Comparison of ENCODE assay signal across 16 mouse cellular contexts in the genomic region with DNA sequence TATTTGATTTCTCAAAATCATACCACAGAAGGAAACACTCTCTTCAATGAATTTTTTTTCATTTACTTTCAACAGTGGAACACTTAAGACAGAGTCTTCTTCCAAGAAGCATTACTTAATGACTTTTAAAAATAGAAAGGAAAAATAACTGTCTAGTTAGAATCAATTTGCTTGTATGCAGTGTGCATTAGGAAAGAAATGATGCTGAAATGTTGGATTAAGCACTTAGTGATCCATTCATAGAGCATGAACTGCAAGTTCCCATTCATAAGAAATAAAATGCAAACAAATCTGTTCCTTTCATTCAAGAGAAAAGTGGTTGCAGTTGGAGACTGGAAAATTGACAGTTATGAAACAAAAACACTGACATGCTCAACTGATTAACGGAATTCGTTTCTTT.
DNase-seq lines count a peak whose midpoint lies in the region; ATAC-seq and TF ChIP-seq lines count a peak whose summit lies in the region.
"Had no signal": no experiment of that assay in that cellular context is flagged by ENCODE, and none has a peak within 500 bp of the region (broad histone marks: within the 10 kb centered on the region; RNA-seq: fewer than 3 reads in every experiment).

No protein-coding gene starts in this region.

- H3K27ac ChIP-seq in forebrain, embryonic 16.5 days (ENCODE audit: low read length) = no peak overlapping the region
- H3K27ac ChIP-seq in forebrain, embryonic 10.5 days = no peak overlapping the region
- H3K27ac ChIP-seq: embryonic facial prominence, embryonic 10.5 days; embryonic facial prominence, embryonic 12.5 days; forebrain, embryonic 15.5 days had no signal

- TF ChIP-seq CTCF in brain, embryonic 14.5 days (IDR thresholded peaks at IDR 0.05; ENCODE audit: borderline replicate concordance, extremely low read depth, insufficient read depth, insufficient read length) = no peak

- no peaks in the 10 kb centered on the region for H3K4me1 ChIP-seq in forebrain, embryonic 16.5 days (replicated peaks; ENCODE audit: control insufficient read depth, insufficient read depth, low read length)
- no peaks in the 10 kb centered on the region for H3K4me1 ChIP-seq in forebrain, embryonic 10.5 days
- H3K4me1 ChIP-seq: embryonic facial prominence, embryonic 10.5 days; embryonic facial prominence, embryonic 12.5 days; forebrain, embryonic 15.5 days had no signal

- WGBS in forebrain, embryonic 16.5 days = 61% methylated on average over 2 of the region's 2 CpGs
- 96% methylated on average over 2 of the region's 2 CpGs for WGBS in forebrain, embryonic 10.5 days

- H3K4me2 ChIP-seq in forebrain, embryonic 16.5 days (ENCODE audit: low read length) = no peak overlapping the region
- H3K4me2 ChIP-seq: embryonic facial prominence, embryonic 12.5 days; forebrain, embryonic 15.5 days had no signal

- ATAC-seq in forebrain, embryonic 16.5 days = peak; percentile 59; the same call in 1 of the 2 replicates
- ATAC-seq: forebrain, embryonic 15.5 days had no signal

- H3K9me3 ChIP-seq in forebrain, embryonic 16.5 days (ENCODE audit: control insufficient read depth, low read length) = no peaks in the 10 kb centered on the region
- H3K9me3 ChIP-seq in forebrain, embryonic 10.5 days = no peaks in the 10 kb centered on the region
- H3K9me3 ChIP-seq: embryonic facial prominence, embryonic 10.5 days; embryonic facial prominence, embryonic 12.5 days; forebrain, embryonic 15.5 days had no signal

- no peaks in the 10 kb centered on the region for H3K27me3 ChIP-seq in forebrain, embryonic 16.5 days (replicated peaks; ENCODE audit: control insufficient read depth, insufficient read depth, low read length)
- H3K27me3 ChIP-seq in forebrain, embryonic 10.5 days (ENCODE audit: poor library complexity, severe bottlenecking) = no peaks in the 10 kb centered on the region
- H3K27me3 ChIP-seq: embryonic facial prominence, embryonic 12.5 days; forebrain, embryonic 15.5 days had no signal

- no peak for DNase-seq in forebrain, embryonic 10.5 days (ENCODE audit: extremely low spot score, low spot score)
- peak; percentile 8 for DNase-seq in brain, adult 2 months (ENCODE audit: low read depth, low spot score)
- peak; percentile 16 for DNase-seq in brain, embryonic 14.5 days (ENCODE audit: low read depth)
- DNase-seq in thymus, postnatal 14 days = no peak
- DNase-seq: adrenal gland, adult 8-10 months; adrenal gland, postnatal 14 days; adrenal gland, postnatal 36 days; cerebellum, adult 11-12 months; cerebellum, adult 2 months; cerebellum, adult 9-10 months; cerebellum, postnatal 10 days; cerebellum, postnatal 25 days had no signal

- no peak overlapping the region for H3K9ac ChIP-seq in forebrain, embryonic 16.5 days (replicated peaks; ENCODE audit: low read depth, low read length)
- H3K9ac ChIP-seq: embryonic facial prominence, embryonic 12.5 days; forebrain, embryonic 15.5 days had no signal

- H3K36me3 ChIP-seq in forebrain, embryonic 16.5 days (ENCODE audit: control insufficient read depth, insufficient read depth) = no peaks in the 10 kb centered on the region
- no peaks in the 10 kb centered on the region for H3K36me3 ChIP-seq in forebrain, embryonic 10.5 days (replicated peaks)
- H3K36me3 ChIP-seq: embryonic facial prominence, embryonic 10.5 days; embryonic facial prominence, embryonic 12.5 days; forebrain, embryonic 15.5 days had no signal

- no peak overlapping the region for H3K4me3 ChIP-seq in forebrain, embryonic 16.5 days (replicated peaks; ENCODE audit: low read length)
- H3K4me3 ChIP-seq in forebrain, embryonic 10.5 days = no peak overlapping the region
- H3K4me3 ChIP-seq: embryonic facial prominence, embryonic 10.5 days; embryonic facial prominence, embryonic 12.5 days; forebrain, embryonic 15.5 days had no signal

- no peak for TF ChIP-seq POLR2A in brain, embryonic 14.5 days (IDR thresholded peaks at IDR 0.05; ENCODE audit: borderline replicate concordance, extremely low read depth, insufficient read depth, insufficient read length, poor library complexity, severe bottlenecking)

Comparison
In these comparisons a context has a peak if more than half of its experiments do, and no peak if none do; other contexts are left out.
1. DNase-seq: peak in brain, adult 2 months (single experiment) and brain, embryonic 14.5 days (single experiment); none in forebrain, embryonic 10.5 days (single experiment) and thymus, postnatal 14 days (single experiment).